Mouse (Mus musculus) gastrocnemius, adult 18-20 months (tissue): ENCODE results near the gene Prss22. TPM values are rescaled to one million over a fixed set of nuclear protein-coding genes. Genes with fewer than 3 reads are reported as not detected.
"Not testable (repeated sequence)": the region's sequence is repeated elsewhere in the genome, so short reads cannot be mapped to it uniquely, and the experiment has no call there.

Source experiments
- DNase-seq: peaks from one replicate; pipeline ENCODE4 v3.0.0; 2021; ENCODE audit warnings: low spot score
- total RNA-seq, 2 experiments: library from RNA; stranded (reverse); gene quantifications; 2 replicates each; pipeline ENCODE4 v1.2.3; 2021

Prss22 gene
- total RNA-seq, 2 experiments from 2014 or later = not detected

GRCm38 (mm10) chr17:23995421-23995820 lies 2.5 kb downstream of the Prss22 start:
- DNase-seq = no peak

GRCm38 (mm10) chr17:23994667-23995066 lies 3.2 kb downstream of the Prss22 start:
- no peak for DNase-seq

DNA sequence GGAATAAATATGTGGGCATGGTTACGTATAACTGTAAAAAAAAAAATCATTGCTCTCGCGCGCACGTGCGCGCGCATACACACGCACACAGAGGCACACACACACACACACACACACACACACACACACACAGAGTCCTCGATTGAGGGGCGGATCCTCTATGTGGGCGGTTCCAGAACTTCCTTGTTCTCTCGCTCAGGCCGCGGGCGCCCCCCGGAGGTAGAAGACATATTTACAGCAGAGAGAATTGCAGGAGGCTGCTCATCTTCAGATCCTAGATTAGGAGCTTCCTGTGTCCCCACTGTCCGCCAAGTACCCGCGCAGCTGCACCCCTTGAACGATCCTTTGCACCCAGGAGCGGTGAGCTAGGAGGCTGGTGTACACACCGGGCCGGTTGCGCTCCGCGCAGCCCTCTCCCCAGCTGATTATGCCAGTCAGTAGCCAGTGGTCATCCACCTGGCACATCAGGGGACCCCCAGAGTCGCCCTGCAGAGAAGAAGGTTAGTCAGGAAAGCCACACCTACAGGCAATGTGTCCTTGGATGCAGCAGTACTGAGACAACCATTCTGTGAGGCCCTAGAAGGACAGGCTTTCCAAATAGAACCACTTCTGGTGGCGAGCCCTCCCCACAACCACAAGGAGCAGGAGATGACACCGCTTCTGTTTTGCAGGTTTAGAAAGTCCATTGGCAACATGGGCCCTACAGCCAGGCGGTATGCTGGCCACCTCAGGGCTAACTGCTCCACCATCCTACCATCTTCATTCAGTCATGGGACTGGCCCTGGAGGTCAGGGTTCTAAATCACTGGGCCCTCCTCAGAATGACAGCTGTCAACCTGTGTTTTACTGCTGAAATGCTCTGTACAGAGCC lies 4.1 kb downstream of the Prss22 start:
- peak; percentile 86 for DNase-seq

- no peak for DNase-seq
Measured at GRCm38 (mm10) chr17:23992789-23993553, 4.9 kb downstream of the Prss22 start.

DNA sequence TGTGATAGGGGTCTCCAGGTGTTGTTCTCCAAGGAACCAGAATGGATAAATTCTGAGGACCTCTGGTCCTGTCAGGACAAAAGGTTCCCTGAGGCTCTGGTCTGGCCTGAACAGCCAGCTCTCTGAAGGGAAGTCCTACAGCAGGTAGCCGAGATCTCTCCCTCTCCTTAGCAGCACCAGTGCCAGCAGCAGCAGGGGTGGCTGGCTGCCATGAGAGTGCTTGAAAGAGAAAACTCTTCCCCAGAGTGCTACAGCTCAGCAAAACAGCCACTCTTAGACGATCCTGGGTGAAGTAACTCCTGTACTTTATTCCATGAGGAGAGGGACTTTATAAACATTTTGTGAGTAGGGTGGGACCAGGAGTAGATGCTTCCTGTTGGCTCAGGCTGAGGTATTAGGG lies 8.1 kb downstream of the Prss22 start:
- DNase-seq = no peak

DNA sequence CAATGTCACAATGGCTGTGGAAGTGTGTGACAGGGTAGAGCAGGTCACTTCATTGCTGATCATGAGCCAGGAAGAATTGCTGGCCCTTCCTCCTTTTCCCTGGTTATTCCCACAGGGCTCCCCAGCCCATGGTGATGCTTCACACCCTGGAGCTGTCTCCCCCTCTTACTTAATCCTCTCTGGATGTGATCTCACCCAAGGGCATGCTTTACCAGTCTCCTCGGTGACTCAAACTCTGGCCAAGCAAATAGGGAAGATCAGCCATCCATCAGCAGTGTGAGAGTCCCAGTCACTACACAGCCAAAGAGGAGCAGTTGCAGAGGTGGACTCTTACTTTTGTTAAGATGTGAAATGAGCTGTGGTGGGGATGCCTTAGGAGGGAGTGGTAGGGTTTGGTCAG lies 12.9 kb downstream of the Prss22 start:
- DNase-seq = no peak

GRCm38 (mm10) chr17:23982912-23983311 lies 15.0 kb downstream of the Prss22 start:
- no peak for DNase-seq

- no peak for DNase-seq
Measured at GRCm38 (mm10) chr17:23980297-23980909, 17.5 kb downstream of the Prss22 start, which contains the start of gene Prss30. Gene Prss30, minus strand, starts transcription at chr17:23980566.

- no peak for DNase-seq
Measured at GRCm38 (mm10) chr17:23979471-23979870, 18.4 kb downstream of the Prss22 start.

DNA sequence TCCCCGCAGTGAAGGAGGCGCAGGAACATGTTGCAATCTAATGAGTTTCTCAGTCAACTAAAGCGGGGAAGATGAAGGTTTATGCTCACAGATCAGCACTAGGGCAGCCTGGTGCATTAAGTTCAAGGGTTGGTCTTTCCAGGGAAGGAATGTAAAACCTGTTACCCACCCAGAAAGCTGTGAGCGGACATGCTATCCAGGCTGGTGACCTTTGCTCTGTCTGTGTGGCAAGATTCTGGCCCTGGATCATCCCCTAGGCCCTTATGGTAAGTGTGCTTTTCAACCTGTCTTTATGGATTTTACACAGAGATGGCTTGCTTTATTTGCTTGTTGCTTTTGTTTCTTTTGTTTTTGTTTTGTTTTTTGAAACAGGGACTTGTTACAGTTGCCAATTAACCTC lies 21.2 kb downstream of the Prss22 start:
- DNase-seq = no peak

DNA sequence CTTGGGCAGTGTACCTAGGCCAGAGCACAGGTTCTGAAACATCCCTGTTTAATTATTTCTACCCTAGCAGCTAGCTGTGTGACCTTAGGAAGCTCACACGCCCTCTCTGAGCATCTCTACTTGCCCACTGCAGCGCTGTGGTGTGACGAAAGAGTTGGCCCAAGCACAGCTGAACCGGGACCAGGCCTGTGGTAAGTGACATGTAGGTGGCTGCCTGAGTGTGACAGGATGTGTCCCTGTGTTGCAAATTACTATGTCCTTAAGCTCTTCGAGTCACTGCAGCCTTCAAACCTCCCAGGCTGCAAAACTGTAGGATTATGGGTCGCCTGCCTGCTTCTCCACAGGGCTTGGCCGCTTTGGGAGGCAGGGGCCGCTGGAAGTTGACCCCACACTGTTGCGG lies 26.6 kb downstream of the Prss22 start:
- DNase-seq = no peak

- peak; percentile 54 for DNase-seq
Measured at GRCm38 (mm10) chr17:23969231-23969630, 28.7 kb downstream of the Prss22 start.

GRCm38 (mm10) chr17:23968780-23969179 lies 29.1 kb downstream of the Prss22 start:
- DNase-seq = no peak

- peak; percentile 3 for DNase-seq
Measured at GRCm38 (mm10) chr17:23966658-23967401, 31.1 kb downstream of the Prss22 start.

GRCm38 (mm10) chr17:23965805-23966425 lies 32.0 kb downstream of the Prss22 start:
- no peak for DNase-seq

DNA sequence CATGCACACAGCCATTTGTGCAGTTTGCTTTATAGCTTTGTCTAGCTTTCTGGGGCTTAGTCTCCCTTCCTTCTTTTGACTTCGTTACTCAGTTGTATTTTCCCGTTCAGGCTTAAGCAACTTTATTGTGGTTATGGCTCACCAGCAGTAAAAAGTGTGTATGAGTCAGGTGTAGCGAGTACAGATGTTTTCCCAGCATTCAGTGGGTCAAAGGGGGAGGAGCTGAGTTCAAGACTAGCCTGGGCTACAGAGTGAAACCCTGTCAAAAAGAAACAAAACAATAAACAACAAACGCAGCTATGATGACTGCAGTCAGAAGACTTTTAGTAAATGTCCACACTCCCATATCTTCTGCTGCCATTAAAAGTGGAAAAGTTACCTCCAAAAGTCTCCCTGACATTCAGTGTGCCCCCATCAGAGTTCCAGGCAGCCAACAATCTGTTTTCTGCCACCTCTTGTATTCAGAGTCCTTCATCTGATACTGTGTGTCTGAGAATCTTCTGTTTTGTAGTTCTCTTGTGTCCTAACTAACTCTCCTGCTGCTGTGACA lies 36.3 kb downstream of the Prss22 start:
- DNase-seq = no peak

- peak; percentile 76 for DNase-seq
Measured at GRCm38 (mm10) chr17:23960084-23960738, 37.7 kb downstream of the Prss22 start.

- no peak for DNase-seq
Measured at GRCm38 (mm10) chr17:23955174-23955573, 42.7 kb downstream of the Prss22 start, which contains the start of gene Sbpl. Gene Sbpl, minus strand, starts transcription at chr17:23955274.

GRCm38 (mm10) chr17:23950828-23951227 lies 47.1 kb downstream of the Prss22 start:
- DNase-seq = not testable (repeated sequence)

DNA sequence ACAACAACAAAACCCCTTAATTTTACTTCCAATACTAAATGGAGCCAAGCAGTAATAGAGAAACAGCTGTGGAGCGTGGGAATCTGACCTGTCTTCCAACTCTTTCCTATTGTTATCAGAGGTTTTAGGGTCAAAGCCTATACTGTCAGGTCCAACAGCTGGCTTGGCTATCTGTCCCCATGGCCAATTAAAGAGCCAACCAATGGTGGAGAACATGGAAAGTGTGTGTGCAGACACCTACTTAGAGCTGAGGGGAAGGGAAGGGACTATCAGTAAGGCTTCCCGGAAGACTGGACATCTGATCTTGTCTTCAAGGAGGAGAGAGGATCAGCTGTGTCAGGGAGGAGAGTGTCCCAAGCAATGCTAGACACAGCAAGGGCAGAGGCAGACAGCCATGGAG lies 48.8 kb downstream of the Prss22 start:
- DNase-seq = no peak
